In the genomic region with DNA sequence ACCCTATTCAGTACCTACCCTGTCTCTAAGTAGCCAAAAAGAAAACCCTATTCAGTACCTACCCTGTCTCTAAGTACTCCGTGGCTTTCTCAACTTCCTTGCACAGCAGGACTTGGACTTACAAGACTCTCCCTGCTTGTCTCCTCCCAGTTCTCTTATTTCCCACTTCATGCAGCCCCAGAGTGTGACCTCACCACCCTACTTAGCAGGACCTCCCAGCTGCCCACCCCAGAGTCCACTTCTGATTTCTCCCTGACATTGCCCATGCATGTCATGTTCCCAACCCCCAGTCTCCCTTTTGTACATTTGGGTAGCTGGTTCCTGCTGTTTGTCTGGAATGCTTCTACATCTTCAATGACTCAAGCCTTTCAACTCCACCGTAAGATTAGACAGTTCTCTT, we compare ENCODE assay signal across 8 mouse cellular contexts. TPM values are rescaled to one million over a fixed set of nuclear protein-coding genes. Genes with fewer than 3 reads are reported as not detected.
A peak's percentile ranks its signal among the peaks of the same experiment; 100 is the strongest.
DNase-seq lines count a peak whose midpoint lies in the region; ATAC-seq and TF ChIP-seq lines count a peak whose summit lies in the region.

No protein-coding gene starts in this region.

- 21% methylated on average over 2 of the region's 2 CpGs for WGBS in embryonic facial prominence, embryonic 10.5 days
- 3% methylated on average over 2 of the region's 2 CpGs for WGBS in hindbrain, embryonic 12.5 days
- WGBS in lung, postnatal 0 days = 2% methylated on average over 2 of the region's 2 CpGs

- H3K4me1 ChIP-seq in embryonic facial prominence, embryonic 10.5 days = peaks cover 37% of the 10 kb centered on the region
- H3K4me1 ChIP-seq in hindbrain, embryonic 12.5 days = peaks cover 24% of the 10 kb centered on the region
- H3K4me1 ChIP-seq in lung, postnatal 0 days (ENCODE audit: insufficient read depth, low read depth, low read length) = peaks cover 22% of the 10 kb centered on the region; the same call in 1 of the 2 replicates

- TF ChIP-seq EP300 in lung, postnatal 0 days (IDR thresholded peaks at IDR 0.05) = no peak

- peaks cover 22% of the 10 kb centered on the region for H3K36me3 ChIP-seq in embryonic facial prominence, embryonic 10.5 days (replicated peaks)
- H3K36me3 ChIP-seq in hindbrain, embryonic 12.5 days = peaks cover 2% of the 10 kb centered on the region
- H3K36me3 ChIP-seq in lung, postnatal 0 days (ENCODE audit: insufficient read depth, low read length) = no peaks in the 10 kb centered on the region

- H3K27ac ChIP-seq in embryonic facial prominence, embryonic 10.5 days (replicated peaks) = peak overlapping the region; percentile 100
- peak overlapping the region; percentile 100 for H3K27ac ChIP-seq in hindbrain, embryonic 12.5 days
- H3K27ac ChIP-seq in lung, postnatal 0 days (ENCODE audit: low read length) = peak overlapping the region; percentile 100

- H3K27me3 ChIP-seq in embryonic facial prominence, embryonic 10.5 days (replicated peaks; ENCODE audit: low read depth, poor library complexity, severe bottlenecking) = peaks cover 13% of the 10 kb centered on the region
- no peaks in the 10 kb centered on the region for H3K27me3 ChIP-seq in hindbrain, embryonic 12.5 days
- H3K27me3 ChIP-seq in lung, postnatal 0 days (replicated peaks; ENCODE audit: insufficient read depth, low read length) = no peaks in the 10 kb centered on the region

- no peaks in the 10 kb centered on the region for H3K9me3 ChIP-seq in embryonic facial prominence, embryonic 10.5 days
- no peaks in the 10 kb centered on the region for H3K9me3 ChIP-seq in hindbrain, embryonic 12.5 days (replicated peaks)
- H3K9me3 ChIP-seq in lung, postnatal 0 days (ENCODE audit: low read length) = no peaks in the 10 kb centered on the region

- peak; percentile 26 for DNase-seq in retina, postnatal 1 day
- DNase-seq in retina, embryonic 14.5 days (ENCODE audit: low spot score) = no peak
- DNase-seq in embryonic facial prominence, embryonic 10.5 days (ENCODE audit: low spot score) = peak; percentile 56
- peak; percentile 89 for DNase-seq in lung, postnatal 0 days (ENCODE audit: low spot score)
- DNase-seq in ovary, postnatal 10 days (ENCODE audit: low spot score) = no peak
- no peak for DNase-seq in left cerebral cortex, postnatal 25 days (ENCODE audit: low spot score in 2 of 2)
- no peak for DNase-seq in cerebellum, postnatal 4 days (ENCODE audit: low spot score in 2 of 2)

- H3K4me2 ChIP-seq in hindbrain, embryonic 12.5 days (replicated peaks) = peak overlapping the region; percentile 98
- H3K4me2 ChIP-seq in lung, postnatal 0 days (replicated peaks; ENCODE audit: low read depth, low read length) = peak overlapping the region; percentile 94

- peak overlapping the region; percentile 99 for H3K4me3 ChIP-seq in embryonic facial prominence, embryonic 10.5 days
- peak overlapping the region; percentile 99 for H3K4me3 ChIP-seq in hindbrain, embryonic 12.5 days
- peak overlapping the region; percentile 92 for H3K4me3 ChIP-seq in lung, postnatal 0 days (ENCODE audit: low read depth, low read length)

- TF ChIP-seq CTCF in lung, postnatal 0 days (IDR thresholded peaks at IDR 0.05) = no peak

- intact Hi-C loops in left cerebral cortex, postnatal 25 days (cut with DNase I) = loop anchor here (5.0 kb wide), 1 partner anchor 504 kb away; a partner anchor contains a TSS

- H3K9ac ChIP-seq in hindbrain, embryonic 12.5 days = peak overlapping the region; percentile 91
- H3K9ac ChIP-seq in lung, postnatal 0 days (replicated peaks; ENCODE audit: low read depth) = peak overlapping the region; percentile 96; the same call in 1 of the 2 replicates

- ATAC-seq in hindbrain, embryonic 12.5 days (ENCODE audit: low FRiP score) = no peak
- ATAC-seq in lung, postnatal 0 days = no peak

RNA-seq across cellular contexts. Expression of a gene that starts 1.1 kb away (rescaled TPM):
- polyA plus RNA-seq in embryonic facial prominence, embryonic 10.5 days (2016; fragmentation: Nextera tagmentation; extraction: Ambion mirVana) = 141 and 144 TPM in 2 replicates
- polyA plus RNA-seq in hindbrain, embryonic 12.5 days (2016; fragmentation: Nextera tagmentation; extraction: Ambion mirVana) = 137 and 151 TPM in 2 replicates
- polyA plus RNA-seq in lung, postnatal 0 days (2015; fragmentation: Nextera tagmentation; extraction: Ambion mirVana) = 80.2 and 80.3 TPM in 2 replicates
- 100 to 1,000 TPM; 178 to 192 TPM for total RNA-seq in left cerebral cortex, postnatal 25 days (2021)

RNA-seq across cellular contexts. Expression of a gene that starts 4.2 kb away (rescaled TPM):
- polyA plus RNA-seq in embryonic facial prominence, embryonic 10.5 days (2016; fragmentation: Nextera tagmentation; extraction: Ambion mirVana) = 4.2 and 4.8 TPM in 2 replicates
- 13.1 and 14.2 TPM in 2 replicates for polyA plus RNA-seq in hindbrain, embryonic 12.5 days (2016; fragmentation: Nextera tagmentation; extraction: Ambion mirVana)
- polyA plus RNA-seq in lung, postnatal 0 days (2015; fragmentation: Nextera tagmentation; extraction: Ambion mirVana) = 20.7 and 23.9 TPM in 2 replicates
- total RNA-seq in left cerebral cortex, postnatal 25 days (2021) = 10 to 100 TPM; 26.0 to 26.5 TPM

RNA-seq across cellular contexts. Expression of a gene that starts 19.6 kb away (rescaled TPM):
- polyA plus RNA-seq in embryonic facial prominence, embryonic 10.5 days (2016; fragmentation: Nextera tagmentation; extraction: Ambion mirVana) = 0.17 and 0.28 TPM in 2 replicates
- polyA plus RNA-seq in hindbrain, embryonic 12.5 days (2016; fragmentation: Nextera tagmentation; extraction: Ambion mirVana) = 0.21 TPM in 1 of 2 replicates, not detected in the other
- polyA plus RNA-seq in lung, postnatal 0 days (2015; fragmentation: Nextera tagmentation; extraction: Ambion mirVana) = 1.8 and 2.2 TPM in 2 replicates
- under 1 TPM; 0.46 to 0.92 TPM for total RNA-seq in left cerebral cortex, postnatal 25 days (2021)

RNA-seq across cellular contexts. Expression of a gene that starts 29.4 kb away (rescaled TPM):
- polyA plus RNA-seq in embryonic facial prominence, embryonic 10.5 days (2016; fragmentation: Nextera tagmentation; extraction: Ambion mirVana) = 0.52 and 0.55 TPM in 2 replicates
- 1.4 and 2.1 TPM in 2 replicates for polyA plus RNA-seq in hindbrain, embryonic 12.5 days (2016; fragmentation: Nextera tagmentation; extraction: Ambion mirVana)
- polyA plus RNA-seq in lung, postnatal 0 days (2015; fragmentation: Nextera tagmentation; extraction: Ambion mirVana) = 6.9 and 7.2 TPM in 2 replicates
- 1 to 10 TPM in 1 of 2 experiments, under 1 TPM in 1; 0.94 to 1.5 TPM for total RNA-seq in left cerebral cortex, postnatal 25 days (2021)

RNA-seq across cellular contexts. Expression of a gene that starts 31.4 kb away (rescaled TPM):
- polyA plus RNA-seq in embryonic facial prominence, embryonic 10.5 days (2016; fragmentation: Nextera tagmentation; extraction: Ambion mirVana) = 0.31 and 0.69 TPM in 2 replicates
- polyA plus RNA-seq in hindbrain, embryonic 12.5 days (2016; fragmentation: Nextera tagmentation; extraction: Ambion mirVana) = 0.29 and 0.39 TPM in 2 replicates
- 0.48 and 1.1 TPM in 2 replicates for polyA plus RNA-seq in lung, postnatal 0 days (2015; fragmentation: Nextera tagmentation; extraction: Ambion mirVana)
- under 1 TPM in 1 of 2 experiments, not detected in 1; 0.34 TPM for total RNA-seq in left cerebral cortex, postnatal 25 days (2021)

Comparison
In these comparisons a context has a peak if more than half of its experiments do, and no peak if none do; other contexts are left out.
1. DNase-seq: peak in retina, postnatal 1 day (single experiment), embryonic facial prominence, embryonic 10.5 days (single experiment) and lung, postnatal 0 days (single experiment); none in retina, embryonic 14.5 days (single experiment), ovary, postnatal 10 days (single experiment), left cerebral cortex, postnatal 25 days (0 of 2) and cerebellum, postnatal 4 days (0 of 2).
2. Peak in every context shown above with its lines, with median percentiles within 50 percentile points of each other: H3K27ac ChIP-seq and H3K4me3 ChIP-seq.